Mouse (Mus musculus) kidney, adult 2 months (tissue): ENCODE results near the gene F830045P16Rik.

Experiments used
- CTCF ChIP-seq: fragments of 200-500 bp; conservative IDR thresholded peaks from 2 replicates; pipeline ENCODE4 v1.5.1; 2011; ENCODE audit warnings: low read depth, mild to moderate bottlenecking, control low read depth, low read length, moderate library complexity, mixed read lengths; ENCODE audit not compliant: insufficient read depth, insufficient read length
- POLR2A ChIP-seq: fragments of 200-500 bp; IDR thresholded peaks from one replicate; pipeline ENCODE4 v1.6.1; 2011; ENCODE audit warnings: low read depth, low read length, control low read depth

GRCm38 (mm10) chr2:129576611-129577447 is 40.4 kb upstream of the F830045P16Rik start:
- TF ChIP-seq POLR2A (no peak), CTCF (no peak)
